Mouse (Mus musculus) intestine, embryonic 16.5 days (tissue): ENCODE measurements around the gene Gm10717. TPM values are rescaled to one million over a fixed set of nuclear protein-coding genes. Genes with fewer than 3 reads are reported as not detected.
"Not testable (repeated sequence)": the region's sequence is repeated elsewhere in the genome, so short reads cannot be mapped to it uniquely, and the experiment has no call there.

Experiments
- ATAC-seq: fragments of 200-750 bp; cut with Nextera tagmentation; 2 replicates; pipeline ENCODE4 v1.8.0; 2017; ENCODE audit warnings: moderate TSS enrichment, moderate library complexity
- H3K27ac ChIP-seq: fragments of 300-500 bp; sonication (generic); 2 replicates; pipeline ENCODE4 v1.5.1; 2014; ENCODE audit warnings: mild to moderate bottlenecking, low read length
- H3K27me3 ChIP-seq: fragments of 300-500 bp; sonication (generic); replicated peaks from 2 replicates; pipeline ENCODE4 v1.6.1; 2014; ENCODE audit warnings: low read length, control low read depth, mixed read lengths; ENCODE audit not compliant: control insufficient read depth, insufficient read depth
- H3K36me3 ChIP-seq: fragments of 300-500 bp; sonication (generic); 2 replicates; pipeline ENCODE4 v1.6.1; 2014; ENCODE audit warnings: low read length, control low read depth; ENCODE audit not compliant: control insufficient read depth, insufficient read depth
- H3K4me1 ChIP-seq: fragments of 300-500 bp; sonication (generic); 2 replicates; pipeline ENCODE4 v1.6.1; 2014; ENCODE audit warnings: low read length, control low read depth, mixed read lengths; ENCODE audit not compliant: control insufficient read depth, insufficient read depth
- H3K4me2 ChIP-seq: fragments of 300-500 bp; sonication (generic); 2 replicates; pipeline ENCODE4 v1.6.1; 2014; ENCODE audit warnings: low read depth, low read length, control low read depth
- H3K4me3 ChIP-seq: fragments of 300-500 bp; sonication (generic); 2 replicates; pipeline ENCODE4 v1.5.1; 2014; ENCODE audit warnings: mild to moderate bottlenecking, low read length
- H3K9ac ChIP-seq: fragments of 300-500 bp; sonication (generic); 2 replicates; pipeline ENCODE4 v1.6.1; 2014; ENCODE audit warnings: low read depth, low read length
- H3K9me3 ChIP-seq: fragments of 300-500 bp; sonication (generic); 2 replicates; pipeline ENCODE4 v1.6.1; 2016; ENCODE audit warnings: low read length, control low read depth; ENCODE audit not compliant: control insufficient read depth
- WGBS: fragments of 180-500 bp; shearing (Covaris S2); extraction: QIAGEN DNeasy Blood & Tissue Kit; methylation state at CpG from one replicate; pipeline ENCODE4 v1.1.7; 2014; 5-methylcytosine and 5-hydroxymethylcytosine counted together
- polyA plus RNA-seq: library from polyadenylated mRNA; unstranded; fragments of >200 nt; fragmentation: Nextera tagmentation; extraction: Ambion mirVana; gene quantifications from 2 replicates; pipeline ENCODE4 v1.2.1, GENCODE M21; 2015

Gm10717 gene
- polyA plus RNA-seq, 1 experiment from 2014 or later: not detected

DNA sequence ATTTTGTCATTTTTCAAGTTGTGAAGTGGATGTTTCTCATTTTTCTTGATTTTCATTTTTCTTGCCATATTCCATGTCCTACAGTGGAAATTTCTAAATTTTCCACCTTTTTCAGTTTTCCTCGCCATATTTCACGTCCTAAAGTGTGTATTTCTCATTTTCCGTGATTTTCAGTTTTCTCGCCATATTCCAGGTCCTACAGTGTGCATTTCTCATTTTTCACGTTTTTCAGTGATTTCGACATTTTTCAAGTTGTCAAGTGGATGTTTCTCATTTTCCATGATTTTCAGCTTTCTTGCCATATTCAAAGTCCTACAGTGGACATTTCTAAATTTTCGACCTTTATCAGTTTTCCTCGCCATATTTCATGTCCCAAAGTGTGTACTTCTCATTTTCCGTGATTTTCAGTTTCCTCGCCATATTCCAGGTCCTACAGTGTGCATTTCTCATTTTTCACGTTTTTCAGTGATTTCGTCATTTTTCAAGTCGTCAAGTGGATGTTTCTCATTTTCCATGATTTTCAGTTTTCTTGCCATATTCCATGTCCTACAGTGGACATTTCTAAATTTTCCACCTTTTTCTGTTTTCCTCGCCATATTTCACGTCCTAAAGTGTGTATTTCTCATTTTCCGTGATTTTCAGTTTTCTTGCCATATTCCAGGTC, 1.1 kb upstream of the Gm10717 start:
- H3K4me1 ChIP-seq, H3K4me3 ChIP-seq, H3K27ac ChIP-seq, H3K27me3 ChIP-seq, ATAC-seq, H3K9me3 ChIP-seq, H3K9ac ChIP-seq, H3K4me2 ChIP-seq, H3K36me3 ChIP-seq: not testable (repeated sequence)
- 64% methylated on average over 15 of the region's 16 CpGs for WGBS

DNA sequence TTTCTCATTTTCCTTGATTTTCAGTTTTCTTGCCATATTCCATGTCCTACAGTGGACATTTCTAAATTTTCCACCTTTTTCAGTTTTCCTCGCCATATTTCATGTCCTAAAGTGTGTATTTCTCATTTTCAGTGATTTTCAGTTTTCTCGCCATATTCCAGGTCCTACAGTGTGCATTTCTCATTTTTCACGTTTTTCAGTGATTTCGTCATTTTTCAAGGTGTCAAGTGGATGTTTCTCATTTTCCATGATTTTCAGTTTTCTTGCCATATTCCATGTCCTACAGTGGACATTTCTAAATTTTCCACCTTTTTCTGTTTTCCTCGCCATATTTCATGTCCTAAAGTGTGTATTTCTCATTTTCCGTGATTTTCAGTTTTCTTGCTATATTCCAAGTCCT, 436 bp downstream of the Gm10717 start:
- H3K4me2 ChIP-seq, H3K36me3 ChIP-seq, H3K27me3 ChIP-seq, H3K4me3 ChIP-seq, ATAC-seq, H3K9me3 ChIP-seq, H3K9ac ChIP-seq, H3K27ac ChIP-seq, H3K4me1 ChIP-seq: not testable (repeated sequence)
- WGBS: 66% methylated on average over 4 of the region's 6 CpGs

DNA sequence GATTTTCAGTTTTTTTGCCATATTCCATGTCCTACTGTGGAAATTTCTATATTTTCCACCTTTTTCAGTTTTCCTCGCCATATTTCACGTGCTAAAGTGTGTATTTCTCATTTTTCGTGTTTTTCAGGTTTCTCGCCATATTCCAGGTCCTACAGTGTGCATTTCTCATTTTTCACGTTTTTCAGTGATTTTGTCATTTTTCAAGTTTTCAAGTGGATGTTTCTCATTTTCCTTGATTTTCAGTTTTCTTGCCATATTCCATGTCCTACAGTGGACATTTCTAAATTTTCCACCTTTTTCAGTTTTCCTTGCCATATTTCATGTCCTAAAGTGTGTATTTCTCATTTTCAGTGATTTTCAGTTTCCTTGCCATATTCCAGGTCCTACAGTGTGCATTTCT, 919 bp downstream of the Gm10717 start:
- not testable (repeated sequence) for H3K9ac ChIP-seq, H3K4me2 ChIP-seq, H3K4me1 ChIP-seq, H3K27ac ChIP-seq, H3K4me3 ChIP-seq, H3K27me3 ChIP-seq, H3K9me3 ChIP-seq, H3K36me3 ChIP-seq, ATAC-seq
- WGBS: 77% methylated on average over 5 of the region's 5 CpGs

DNA sequence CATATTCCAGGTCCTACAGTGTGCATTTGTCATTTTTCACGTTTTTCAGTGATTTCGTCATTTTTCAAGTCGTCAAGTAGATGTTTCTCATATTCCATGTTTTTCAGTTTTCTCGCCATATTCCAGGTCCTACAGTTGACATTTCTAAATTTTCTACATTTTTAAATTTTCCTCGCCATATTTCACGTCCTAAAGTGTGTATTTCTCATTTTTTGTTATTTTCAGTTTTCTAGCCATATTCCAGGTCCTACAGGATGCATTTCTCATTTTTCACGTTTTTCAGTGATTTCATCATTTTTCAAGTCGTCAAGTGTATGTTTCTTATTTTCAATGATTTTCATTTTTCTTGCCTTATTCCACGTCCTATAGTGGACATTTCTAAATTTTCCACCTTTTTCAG, 1.5 kb downstream of the Gm10717 start:
- 69% methylated on average over 9 of the region's 9 CpGs for WGBS

DNA sequence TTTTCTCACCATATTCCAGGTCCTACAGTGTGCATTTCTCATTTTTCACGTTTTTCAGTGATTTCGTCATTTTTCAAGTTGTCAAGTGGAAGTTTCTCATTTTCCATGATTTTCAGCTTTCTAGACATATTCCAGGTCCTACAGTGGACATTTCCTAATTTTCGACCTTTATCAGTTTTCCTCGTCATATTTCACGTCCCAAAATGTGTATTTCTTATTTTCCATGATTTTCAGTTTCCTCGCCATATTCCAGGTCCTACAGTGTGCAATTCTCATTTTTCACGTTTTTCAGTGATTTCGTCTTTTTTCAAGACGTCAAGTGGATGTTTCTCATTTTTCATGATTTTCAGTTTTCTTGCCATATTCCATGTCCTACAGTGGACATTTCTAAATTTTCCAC, 2.0 kb downstream of the Gm10717 start:
- not testable (repeated sequence) for H3K9ac ChIP-seq, H3K4me3 ChIP-seq, H3K36me3 ChIP-seq, ATAC-seq, H3K4me2 ChIP-seq, H3K4me1 ChIP-seq, H3K27ac ChIP-seq, H3K9me3 ChIP-seq, H3K27me3 ChIP-seq
- 73% methylated on average over 9 of the region's 9 CpGs for whole genome bisulfite sequencing

More for the DNA sequence above, 1.5 kb downstream of the Gm10717 start:
- H3K9ac ChIP-seq, H3K4me3 ChIP-seq, H3K4me1 ChIP-seq, H3K27me3 ChIP-seq, H3K4me2 ChIP-seq, ATAC-seq, H3K27ac ChIP-seq, H3K9me3 ChIP-seq, H3K36me3 ChIP-seq: not testable (repeated sequence)

DNA sequence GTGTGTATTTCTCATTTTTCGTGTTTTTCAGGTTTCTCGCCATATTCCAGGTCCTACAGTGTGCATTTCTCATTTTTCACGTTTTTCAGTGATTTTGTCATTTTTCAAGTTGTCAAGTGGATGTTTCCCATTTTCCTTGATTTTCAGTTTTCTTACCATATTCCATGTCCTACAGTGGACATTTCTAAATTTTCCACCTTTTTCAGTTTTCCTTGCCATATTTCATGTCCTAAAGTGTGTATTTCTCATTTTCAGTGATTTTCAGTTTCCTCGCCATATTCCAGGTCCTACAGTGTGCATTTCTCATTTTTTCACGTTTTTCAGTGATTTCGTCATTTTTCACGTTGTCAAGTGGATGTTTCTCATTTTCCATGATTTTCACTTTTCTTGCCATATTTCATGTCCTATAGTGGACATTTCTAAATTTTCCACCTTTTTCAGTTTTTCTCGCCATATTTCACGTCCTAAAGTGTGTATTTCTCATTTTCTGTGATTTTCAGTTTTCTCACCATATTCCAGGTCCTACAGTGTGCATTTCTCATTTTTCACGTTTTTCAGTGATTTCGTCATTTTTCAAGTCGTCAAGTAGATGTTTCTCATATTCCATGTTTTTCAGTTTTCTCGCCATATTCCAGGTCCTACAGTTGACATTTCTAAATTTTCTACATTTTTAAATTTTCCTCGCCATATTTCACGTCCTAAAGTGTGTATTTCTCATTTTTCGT, 4.2 kb downstream of the Gm10717 start:
- WGBS: 66% methylated on average over 12 of the region's 16 CpGs
- not testable (repeated sequence) for H3K4me3 ChIP-seq

DNA sequence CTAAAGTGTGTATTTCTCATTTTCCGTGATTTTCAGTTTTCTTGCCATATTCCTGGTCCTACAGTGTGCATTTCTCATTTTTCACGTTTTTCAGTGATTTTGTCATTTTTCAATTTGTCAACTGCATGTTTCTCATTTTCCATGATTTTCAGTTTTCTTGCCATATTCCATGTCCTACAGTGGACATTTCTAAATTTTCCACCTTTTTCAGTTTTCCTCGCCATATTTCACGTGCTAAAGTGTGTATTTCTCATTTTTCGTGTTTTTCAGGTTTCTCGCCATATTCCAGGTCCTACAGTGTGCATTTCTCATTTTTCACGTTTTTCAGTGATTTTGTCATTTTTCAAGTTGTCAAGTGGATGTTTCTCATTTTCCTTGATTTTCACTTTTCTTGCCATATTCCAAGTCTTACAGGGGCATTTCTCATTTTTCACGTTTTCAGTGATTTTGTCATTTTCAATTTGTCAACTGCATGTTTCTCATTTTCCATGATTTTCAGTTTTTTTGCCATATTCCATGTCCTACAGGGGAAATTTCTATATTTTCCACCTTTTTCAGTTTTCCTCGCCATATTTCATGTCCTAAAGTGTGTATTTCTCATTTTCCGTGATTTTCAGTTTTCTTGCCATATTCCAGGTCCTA, 5.6 kb downstream of the Gm10717 start:
- not testable (repeated sequence) for H3K36me3 ChIP-seq, H3K4me2 ChIP-seq, H3K4me1 ChIP-seq, H3K27me3 ChIP-seq, H3K9me3 ChIP-seq, H3K4me3 ChIP-seq, H3K9ac ChIP-seq, H3K27ac ChIP-seq, ATAC-seq
- WGBS: 73% methylated on average over 2 of the region's 10 CpGs

More for the DNA sequence above, 4.2 kb downstream of the Gm10717 start:
- not testable (repeated sequence) for H3K36me3 ChIP-seq, H3K4me1 ChIP-seq, H3K27me3 ChIP-seq, H3K9me3 ChIP-seq, H3K9ac ChIP-seq, ATAC-seq, H3K27ac ChIP-seq, H3K4me2 ChIP-seq

DNA sequence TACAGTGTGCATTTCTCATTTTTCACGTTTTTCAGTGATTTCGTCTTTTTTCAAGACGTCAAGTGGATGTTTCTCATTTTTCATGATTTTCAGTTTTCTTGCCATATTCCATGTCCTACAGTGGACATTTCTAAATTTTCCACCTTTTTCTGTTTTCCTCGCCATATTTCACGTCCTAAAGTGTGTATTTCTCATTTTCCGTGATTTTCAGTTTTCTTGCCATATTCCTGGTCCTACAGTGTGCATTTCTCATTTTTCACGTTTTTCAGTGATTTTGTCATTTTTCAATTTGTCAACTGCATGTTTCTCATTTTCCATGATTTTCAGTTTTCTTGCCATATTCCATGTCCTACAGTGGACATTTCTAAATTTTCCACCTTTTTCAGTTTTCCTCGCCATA, 9.1 kb downstream of the Gm10717 start, which contains the start of gene Gm17535:
Gene Gm17535, plus strand, starts transcription at position 301 of the 400 bp plus-strand sequence.
- H3K4me1 ChIP-seq, H3K4me3 ChIP-seq, H3K9ac ChIP-seq, ATAC-seq, H3K36me3 ChIP-seq, H3K9me3 ChIP-seq, H3K27me3 ChIP-seq, H3K27ac ChIP-seq, H3K4me2 ChIP-seq: not testable (repeated sequence)
- no CpG with 5 or more reads among the region's 8 CpGs for WGBS

DNA sequence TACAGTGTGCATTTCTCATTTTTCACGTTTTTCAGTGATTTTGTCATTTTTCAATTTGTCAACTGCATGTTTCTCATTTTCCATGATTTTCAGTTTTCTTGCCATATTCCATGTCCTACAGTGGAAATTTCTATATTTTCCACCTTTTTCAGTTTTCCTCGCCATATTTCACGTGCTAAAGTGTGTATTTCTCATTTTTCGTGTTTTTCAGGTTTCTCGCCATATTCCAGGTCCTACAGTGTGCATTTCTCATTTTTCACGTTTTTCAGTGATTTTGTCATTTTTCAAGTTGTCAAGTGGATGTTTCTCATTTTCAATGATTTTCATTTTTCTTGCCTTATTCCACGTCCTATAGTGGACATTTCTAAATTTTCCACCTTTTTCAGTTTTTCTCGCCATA, 11.4 kb downstream of the Gm10717 start, which contains the start of gene Gm10715:
Gene Gm10715, plus strand, starts transcription at position 301 of the 400 bp plus-strand sequence.
- H3K4me1 ChIP-seq, H3K27me3 ChIP-seq, H3K4me3 ChIP-seq, H3K27ac ChIP-seq, H3K36me3 ChIP-seq, H3K9me3 ChIP-seq, H3K4me2 ChIP-seq, H3K9ac ChIP-seq, ATAC-seq: not testable (repeated sequence)
- 81% methylated on average over 6 of the region's 8 CpGs for WGBS
